20 mouse cellular contexts compared by ENCODE assay signal in genomic region chr7:70496541-70497154, GRCm38 (mm10).
A peak's percentile ranks its signal among the peaks of the same experiment; 100 is the strongest.
DNase-seq lines count a peak whose midpoint lies in the region; ATAC-seq lines count a peak whose summit lies in the region.
"Had no signal": no experiment of that assay in that cellular context is flagged by ENCODE, and none has a peak within 500 bp of the region (broad histone marks: within the 10 kb centered on the region; RNA-seq: fewer than 3 reads in every experiment).

No protein-coding gene starts in this region.

- H3K9ac ChIP-seq in kidney, embryonic 14.5 days (ENCODE audit: low read depth, low read length), result no peak overlapping the region
- H3K9ac ChIP-seq in midbrain, embryonic 15.5 days, result no peak overlapping the region
- H3K9ac ChIP-seq: heart, embryonic 12.5 days; hindbrain, embryonic 12.5 days; liver, embryonic 15.5 days; lung, embryonic 15.5 days; stomach, embryonic 15.5 days had no signal

- H3K9me3 ChIP-seq in kidney, embryonic 14.5 days (ENCODE audit: control insufficient read depth, low read length), result no peaks in the 10 kb centered on the region
- no peaks in the 10 kb centered on the region for H3K9me3 ChIP-seq in midbrain, embryonic 10.5 days (replicated peaks)
- H3K9me3 ChIP-seq in midbrain, embryonic 15.5 days, result no peaks in the 10 kb centered on the region
- no peaks in the 10 kb centered on the region for H3K9me3 ChIP-seq in embryonic facial prominence, embryonic 10.5 days
- H3K9me3 ChIP-seq: heart, embryonic 12.5 days; hindbrain, embryonic 12.5 days; liver, embryonic 15.5 days; lung, embryonic 15.5 days; stomach, embryonic 15.5 days had no signal

- peak overlapping the region; percentile 25; the same call in 1 of the 2 replicates for H3K27ac ChIP-seq in kidney, embryonic 14.5 days (ENCODE audit: low read depth, low read length)
- no peak overlapping the region for H3K27ac ChIP-seq in midbrain, embryonic 10.5 days (replicated peaks)
- no peak overlapping the region for H3K27ac ChIP-seq in midbrain, embryonic 15.5 days
- peak overlapping the region; percentile 32; the same call in 1 of the 2 replicates for H3K27ac ChIP-seq in embryonic facial prominence, embryonic 10.5 days (replicated peaks)
- H3K27ac ChIP-seq: hindbrain, embryonic 12.5 days; liver, embryonic 15.5 days; lung, embryonic 15.5 days; stomach, embryonic 15.5 days had no signal

- H3K36me3 ChIP-seq in kidney, embryonic 14.5 days (ENCODE audit: control insufficient read depth, insufficient read depth, low read length), result no peaks in the 10 kb centered on the region
- H3K36me3 ChIP-seq in midbrain, embryonic 10.5 days, result no peaks in the 10 kb centered on the region
- H3K36me3 ChIP-seq in midbrain, embryonic 15.5 days (replicated peaks), result no peaks in the 10 kb centered on the region
- H3K36me3 ChIP-seq in embryonic facial prominence, embryonic 10.5 days (replicated peaks), result no peaks in the 10 kb centered on the region
- H3K36me3 ChIP-seq: heart, embryonic 12.5 days; hindbrain, embryonic 12.5 days; liver, embryonic 15.5 days; lung, embryonic 15.5 days; stomach, embryonic 15.5 days had no signal

- no peak overlapping the region for H3K4me2 ChIP-seq in kidney, embryonic 14.5 days (replicated peaks; ENCODE audit: low read depth, low read length)
- H3K4me2 ChIP-seq in midbrain, embryonic 15.5 days, result no peak overlapping the region
- H3K4me2 ChIP-seq: heart, embryonic 12.5 days; hindbrain, embryonic 12.5 days; liver, embryonic 15.5 days; lung, embryonic 15.5 days; stomach, embryonic 15.5 days had no signal

- WGBS in kidney, embryonic 14.5 days, result 16% methylated on average over 8 of the region's 8 CpGs
- 51% methylated on average over 8 of the region's 8 CpGs for WGBS in midbrain, embryonic 10.5 days
- 55% methylated on average over 8 of the region's 8 CpGs for WGBS in midbrain, embryonic 15.5 days
- 36% methylated on average over 8 of the region's 8 CpGs for WGBS in embryonic facial prominence, embryonic 10.5 days

- peak; percentile 88 for ATAC-seq in kidney, embryonic 14.5 days (ENCODE audit: low FRiP score, low TSS enrichment)
- no peak for ATAC-seq in midbrain, embryonic 15.5 days (replicated peaks)
- no peak for ATAC-seq in activated CD4-positive, CD25-positive, alpha-beta regulatory T cell, adult 4 months
- ATAC-seq: forebrain, embryonic 14.5 days; inflammation-experienced regulatory T-cells, adult 6 months had no signal

- H3K27me3 ChIP-seq in kidney, embryonic 14.5 days (ENCODE audit: control insufficient read depth, insufficient read depth, low read length), result no peaks in the 10 kb centered on the region
- H3K27me3 ChIP-seq in midbrain, embryonic 10.5 days (ENCODE audit: low read depth, poor library complexity, severe bottlenecking), result no peaks in the 10 kb centered on the region
- no peaks in the 10 kb centered on the region for H3K27me3 ChIP-seq in midbrain, embryonic 15.5 days (replicated peaks)
- H3K27me3 ChIP-seq in embryonic facial prominence, embryonic 10.5 days (replicated peaks; ENCODE audit: low read depth, poor library complexity, severe bottlenecking), result no peaks in the 10 kb centered on the region
- H3K27me3 ChIP-seq: hindbrain, embryonic 12.5 days; liver, embryonic 15.5 days; lung, embryonic 15.5 days; stomach, embryonic 15.5 days had no signal

- no peak for DNase-seq in kidney, adult 18-20 months
- DNase-seq in midbrain, embryonic 10.5 days (ENCODE audit: low spot score), result peak; percentile 21
- peak; percentile 45 for DNase-seq in embryonic facial prominence, embryonic 10.5 days (ENCODE audit: low spot score)
- peak; percentile 34 for DNase-seq in yolk sac, embryonic 10.5 days (ENCODE audit: low spot score)
- DNase-seq: adrenal gland, postnatal 10 days; cerebellum, adult 8-10 months; heart, postnatal 10 days; kidney, adult 8-10 months; lung, postnatal 4 days; thymus, postnatal 36 days had no signal

- H3K4me3 ChIP-seq in kidney, embryonic 14.5 days (ENCODE audit: low read length), result no peak overlapping the region
- H3K4me3 ChIP-seq in midbrain, embryonic 10.5 days, result no peak overlapping the region
- H3K4me3 ChIP-seq in midbrain, embryonic 15.5 days, result no peak overlapping the region
- H3K4me3 ChIP-seq in embryonic facial prominence, embryonic 10.5 days, result no peak overlapping the region
- H3K4me3 ChIP-seq: heart, embryonic 12.5 days; hindbrain, embryonic 12.5 days; liver, embryonic 15.5 days; lung, embryonic 15.5 days; stomach, embryonic 15.5 days had no signal

- no peaks in the 10 kb centered on the region; the same call in 1 of the 2 replicates for H3K4me1 ChIP-seq in kidney, embryonic 14.5 days (ENCODE audit: control insufficient read depth, insufficient read depth, low read length)
- peaks cover 6% of the 10 kb centered on the region for H3K4me1 ChIP-seq in midbrain, embryonic 10.5 days
- H3K4me1 ChIP-seq in midbrain, embryonic 15.5 days, result no peaks in the 10 kb centered on the region
- peaks cover 17% of the 10 kb centered on the region for H3K4me1 ChIP-seq in embryonic facial prominence, embryonic 10.5 days
- H3K4me1 ChIP-seq: stomach, embryonic 15.5 days had no signal

Comparison
In these comparisons a context has a peak if more than half of its experiments do, and no peak if none do; other contexts are left out.
1. H3K27ac ChIP-seq: peak in kidney, embryonic 14.5 days (single experiment) and embryonic facial prominence, embryonic 10.5 days (single experiment); none in midbrain, embryonic 10.5 days (single experiment) and midbrain, embryonic 15.5 days (single experiment).